Mouse (Mus musculus) megakaryocyte, embryonic 14.5 days (primary cell): Measurements from ENCODE around the gene Fibin. TPM values are rescaled to one million over a fixed set of nuclear protein-coding genes. Genes with fewer than 3 reads are reported as not detected.

Source experiments
- H3K27me3 ChIP-seq: replicated peaks from 2 replicates; pipeline ENCODE3; 2012; ENCODE audit warnings: inconsistent platforms
- H3K36me3 ChIP-seq: replicated peaks from 2 replicates; pipeline ENCODE3; 2012; ENCODE audit warnings: low read length, inconsistent platforms, mixed read lengths
- H3K4me1 ChIP-seq: 2 replicates; pipeline ENCODE4 v1.6.1; 2012; ENCODE audit warnings: inconsistent platforms
- H3K4me3 ChIP-seq: replicated peaks from 2 replicates; pipeline ENCODE3; 2012; ENCODE audit warnings: moderate library complexity, mild to moderate bottlenecking, inconsistent platforms
- H3K9me3 ChIP-seq: 2 replicates; pipeline ENCODE4 v1.6.1; 2012; ENCODE audit warnings: inconsistent platforms
- FLI1 ChIP-seq: IDR thresholded peaks from 2 replicates; pipeline ENCODE4 v1.6.1; 2012; ENCODE audit warnings: low read length, inconsistent platforms, mixed read lengths
- GATA1 ChIP-seq: IDR thresholded peaks from 3 replicates; pipeline ENCODE4 v1.6.1; 2012; ENCODE audit warnings: mixed read lengths, low read length, inconsistent platforms, borderline replicate concordance
- polyA plus RNA-seq: library from polyadenylated mRNA; stranded (reverse); fragments of >175 nt; gene quantifications from 2 replicates; pipeline ENCODE4 v1.2.3, GENCODE M21; 2012; ENCODE audit warnings: low replicate concordance; ENCODE audit not compliant: insufficient read depth

Fibin gene
- polyA plus RNA-seq, 1 experiment = not detected

DNA sequence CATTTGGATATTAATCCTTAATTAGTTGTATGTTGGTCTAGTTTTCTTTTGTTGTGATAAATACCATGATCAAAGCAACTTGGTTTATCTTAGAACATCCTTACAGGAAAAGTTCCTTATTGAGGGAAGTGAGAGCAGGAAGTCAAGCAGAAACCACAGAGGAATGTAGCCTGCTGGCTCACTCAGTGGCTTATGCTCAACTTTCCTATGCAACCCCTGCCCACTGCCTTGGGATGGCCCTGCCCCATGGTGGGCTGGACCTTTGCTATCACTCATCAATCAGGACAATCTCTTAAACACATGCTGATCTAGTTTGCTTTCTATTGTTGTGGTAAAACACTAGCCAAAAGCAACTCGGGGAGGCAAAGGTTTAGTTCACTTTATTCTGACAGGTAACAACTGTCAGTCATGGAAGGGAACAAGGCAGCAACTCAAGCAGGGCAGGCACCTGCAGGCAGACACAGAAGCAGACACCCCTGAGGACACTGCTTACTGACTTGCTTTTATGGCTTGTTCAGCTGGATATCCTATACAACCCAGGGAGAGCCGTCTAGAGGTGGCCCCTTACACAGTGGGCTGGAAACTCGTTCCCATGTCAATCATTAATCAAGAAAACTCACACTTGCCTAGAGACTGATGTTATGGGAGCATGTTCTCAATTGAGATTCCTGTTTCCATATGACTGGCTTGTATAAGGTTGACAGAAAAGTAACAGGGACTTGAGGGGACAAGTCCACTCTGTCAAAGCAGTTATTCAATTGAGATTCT lies 46.7 kb downstream of the Fibin start:
- Histone ChIP-seq H3K9me3 (no peaks in the 10 kb centered on the region; the same call in 1 of the 2 replicates), H3K4me1 (no peaks in the 10 kb centered on the region), H3K4me3 (peak overlapping the region; percentile 30), H3K27me3 (no peaks in the 10 kb centered on the region), H3K36me3 (no peaks in the 10 kb centered on the region)
- TF ChIP-seq FLI1 (no peak), GATA1 (no peak)

DNA sequence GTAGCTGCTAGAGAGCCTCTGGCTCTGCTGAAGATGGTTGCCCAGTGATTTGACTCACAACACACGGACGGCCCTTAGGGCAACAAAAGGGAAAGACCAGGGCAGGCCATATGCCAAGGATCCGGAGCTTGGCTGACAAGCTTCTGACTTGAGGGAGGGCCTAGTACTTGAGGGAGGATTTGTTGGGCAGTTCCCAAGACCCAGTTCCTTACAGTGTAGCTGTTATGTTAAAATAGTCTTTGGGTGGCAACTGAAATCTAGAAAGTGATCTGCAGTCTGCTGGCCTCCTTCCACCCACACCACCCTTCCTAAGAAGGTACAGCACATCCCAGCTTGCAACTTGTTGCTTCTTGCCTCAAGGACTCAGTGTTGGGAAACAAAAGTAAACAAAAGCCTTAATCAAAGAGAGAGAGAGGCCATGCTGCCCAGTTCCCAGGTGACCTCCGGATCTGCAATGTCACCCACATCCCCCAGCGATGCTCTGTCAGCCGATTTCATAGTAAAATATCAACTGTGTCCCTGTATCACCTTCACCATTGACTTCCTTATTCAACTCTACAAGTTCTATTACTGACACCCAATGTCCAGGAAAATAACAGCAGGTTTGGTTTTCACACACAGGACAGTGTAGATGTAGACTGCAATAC lies 48.4 kb downstream of the Fibin start, which contains the start of gene Bbox1:
Bbox1 (minus strand) TSS at position 52 of the 647 bp plus-strand sequence.
- no peaks in the 10 kb centered on the region for H3K4me1 ChIP-seq
- H3K4me3 ChIP-seq = no peak within 1 kb of the TSS
- no peaks in the 10 kb centered on the region for H3K36me3 ChIP-seq
- TF ChIP-seq GATA1 (no peak), FLI1 (no peak)
- H3K9me3 ChIP-seq = no peaks in the 10 kb centered on the region; the same call in 1 of the 2 replicates
- no peaks in the 10 kb centered on the region for H3K27me3 ChIP-seq

DNA sequence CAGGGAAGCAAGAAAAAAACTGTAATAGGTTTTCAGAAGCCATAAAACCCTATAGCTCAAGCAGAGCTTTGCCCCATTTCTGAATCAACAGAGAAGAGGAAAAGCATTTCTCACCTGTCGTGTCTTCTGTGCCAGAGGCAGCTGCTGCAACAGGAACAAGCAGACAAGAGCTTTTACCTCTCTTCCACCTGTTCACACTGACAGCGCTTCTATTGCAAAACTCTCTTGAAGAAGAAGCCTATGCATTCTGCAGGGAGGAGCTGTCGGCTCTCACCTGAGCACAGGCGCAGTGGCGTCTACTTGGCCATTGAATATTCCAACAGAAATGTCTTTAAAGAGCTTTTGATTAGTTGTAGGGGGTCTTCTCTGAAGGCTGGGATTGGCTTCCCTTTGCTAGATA lies 48.9 kb downstream of the Fibin start:
- no peak for TF ChIP-seq FLI1
- no peak for TF ChIP-seq GATA1
- Histone ChIP-seq H3K4me3 (no peak overlapping the region), H3K4me1 (no peaks in the 10 kb centered on the region)

DNA sequence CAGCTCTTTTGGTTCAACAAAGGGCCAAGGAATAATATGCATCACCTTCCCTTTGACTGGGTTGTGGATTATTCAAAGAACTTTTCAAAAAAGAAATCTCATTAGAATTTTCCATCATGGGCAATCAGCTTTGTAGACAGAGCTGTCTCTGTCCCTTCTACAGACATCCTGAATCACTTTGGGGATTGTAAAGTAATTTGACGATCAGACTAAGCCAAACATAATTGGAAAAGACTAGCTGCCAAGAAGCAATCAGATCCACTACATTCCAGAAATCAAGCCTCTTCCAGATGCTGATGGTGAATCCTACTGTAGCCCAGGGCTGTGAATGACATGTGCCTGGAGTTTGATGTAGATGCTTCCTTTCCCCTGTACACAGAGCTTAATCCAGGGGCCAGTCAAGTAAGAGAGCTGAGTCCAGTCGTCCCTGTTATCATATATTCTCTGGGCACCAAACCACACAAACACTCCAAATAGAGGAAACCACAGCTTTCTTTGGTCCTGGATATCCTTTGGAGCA lies 49.6 kb downstream of the Fibin start:
- no peaks in the 10 kb centered on the region; the same call in 1 of the 2 replicates for H3K9me3 ChIP-seq
- no peaks in the 10 kb centered on the region for H3K27me3 ChIP-seq
- no peak overlapping the region for H3K4me3 ChIP-seq
- H3K36me3 ChIP-seq = no peaks in the 10 kb centered on the region
- H3K4me1 ChIP-seq = no peaks in the 10 kb centered on the region
- TF ChIP-seq FLI1 (no peak), GATA1 (no peak)

More for the DNA sequence above, 48.9 kb downstream of the Fibin start:
- Histone ChIP-seq H3K9me3 (no peaks in the 10 kb centered on the region; the same call in 1 of the 2 replicates), H3K27me3 (no peaks in the 10 kb centered on the region), H3K36me3 (no peaks in the 10 kb centered on the region)

Other genes with a start within 250 kb of the Fibin start
- not detected in 2 replicates for gene Bbox1, start 48.6 kb downstream of the Fibin start, polyA plus RNA-seq
- not detected in 2 replicates for gene Slc5a12, start 234.1 kb upstream of the Fibin start, polyA plus RNA-seq